Mouse (Mus musculus): ENCODE measurements around the gene Rpl6. TPM values are rescaled to one million over a fixed set of nuclear protein-coding genes. Genes with fewer than 3 reads are reported as not detected.

Rpl6 gene
- total RNA-seq, 2 experiments from 2014 or later, result 415 TPM

DNA sequence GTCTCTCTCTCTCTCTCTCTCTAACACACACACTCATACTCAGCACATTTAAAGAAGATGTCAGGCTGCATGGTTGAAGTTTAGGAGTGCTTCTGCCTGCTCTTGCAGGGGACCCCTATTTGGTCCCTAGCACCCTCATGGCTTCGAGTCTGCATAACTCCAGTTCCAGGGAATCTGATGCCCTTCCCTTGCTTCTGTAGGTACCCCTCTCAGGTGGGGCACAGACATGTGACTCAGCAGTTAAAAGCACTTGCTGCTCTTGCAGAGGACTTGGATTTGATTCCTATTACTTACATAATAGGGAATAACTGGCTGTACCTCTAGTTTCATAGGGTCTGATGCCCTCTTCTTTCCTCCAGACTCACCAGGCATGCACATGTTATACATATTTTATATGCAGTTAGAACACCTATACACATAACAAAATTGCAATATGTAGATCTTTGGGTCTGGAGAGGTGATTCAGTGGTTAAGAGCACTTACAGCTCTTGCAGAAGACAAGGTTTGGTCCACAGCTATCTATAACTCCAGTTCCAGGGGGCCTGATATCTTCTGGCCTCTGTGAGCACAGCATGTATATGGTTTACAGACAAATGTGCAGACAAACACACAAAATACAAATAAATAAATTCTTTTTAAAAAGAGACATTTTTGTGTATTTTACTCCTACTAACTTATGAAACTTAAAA, 39.5 kb downstream of the Rpl6 start:
- DNase-seq (ENCODE audit: low spot score in 2 of 2), result no peak
- intact Hi-C loops (cut with DNase I), result no loop called here

DNA sequence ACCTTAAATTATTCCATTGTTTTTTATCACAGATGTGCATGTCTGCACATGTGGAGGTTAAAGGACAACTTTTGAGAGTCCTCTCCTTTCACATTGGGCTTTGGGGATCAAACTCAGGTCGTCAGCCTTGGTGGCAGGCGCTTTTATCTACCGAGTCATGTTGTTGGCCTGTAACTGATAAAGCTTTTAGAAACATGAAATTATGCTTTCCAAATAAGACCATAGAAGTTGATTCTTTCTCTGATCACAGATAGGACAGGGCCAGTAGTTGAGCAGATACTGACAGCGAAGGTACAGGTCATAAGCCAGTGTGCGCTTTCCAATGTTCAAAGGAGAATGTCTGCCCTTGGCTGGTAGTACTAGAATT, 40.1 kb downstream of the Rpl6 start:
- intact Hi-C loops (cut with DNase I), result no loop called here
- DNase-seq (ENCODE audit: low spot score in 2 of 2), result no peak

DNA sequence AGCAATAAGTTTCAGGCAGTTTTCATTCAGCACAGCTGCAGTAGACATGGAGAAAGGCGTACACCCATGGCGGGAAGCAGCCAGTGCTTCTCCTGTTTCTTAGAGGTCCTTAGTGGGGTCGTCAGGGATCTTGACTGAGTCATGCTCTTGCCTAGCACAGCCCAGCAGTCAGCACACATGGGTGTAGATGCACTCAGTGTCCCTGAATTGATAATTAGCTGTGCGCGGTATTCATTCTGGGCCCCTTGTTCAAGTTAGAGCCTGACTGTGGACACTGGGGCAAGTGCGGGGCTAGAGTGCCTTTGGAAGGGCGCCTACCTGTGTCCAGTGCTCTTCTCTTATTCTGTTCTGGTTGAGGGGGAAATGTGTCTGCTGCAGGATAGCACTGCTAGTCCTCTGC, 40.9 kb downstream of the Rpl6 start:
- intact Hi-C loops (cut with DNase I), result no loop called here
- DNase-seq (ENCODE audit: low spot score in 2 of 2), result no peak

DNA sequence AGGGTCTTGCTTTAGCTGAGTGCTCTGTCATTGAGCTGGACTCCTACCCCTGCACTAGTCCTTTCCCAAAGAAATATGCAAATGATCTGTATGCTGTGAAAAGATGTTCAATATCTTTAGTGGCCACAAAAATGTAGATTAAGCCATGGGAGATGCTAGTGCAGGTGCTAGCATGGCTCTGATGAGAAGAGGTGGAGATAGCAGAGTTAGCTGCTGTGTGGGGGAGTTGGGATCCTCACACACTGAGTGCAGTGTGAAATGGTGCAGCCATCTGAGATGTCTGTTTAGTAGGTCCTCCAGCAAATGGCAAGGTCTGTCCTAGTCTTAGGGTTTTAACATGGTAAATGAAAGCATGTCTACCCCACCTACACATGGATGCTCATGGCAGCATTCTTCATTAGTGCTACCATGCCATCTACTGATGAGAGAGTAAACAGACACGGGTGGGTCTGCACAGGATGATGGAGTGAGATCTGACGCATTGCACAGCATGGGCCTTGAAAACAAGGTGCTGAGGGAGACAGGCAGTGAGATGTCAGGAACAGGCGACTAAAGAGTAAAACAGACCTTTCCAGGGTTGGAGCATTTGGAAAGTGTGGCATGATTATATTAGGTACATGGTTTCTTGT, 44.6 kb downstream of the Rpl6 start:
- intact Hi-C loops (cut with DNase I), result no loop called here
- DNase-seq (ENCODE audit: low spot score in 2 of 2), result peak in 1 of 2 experiments; percentile 59

DNA sequence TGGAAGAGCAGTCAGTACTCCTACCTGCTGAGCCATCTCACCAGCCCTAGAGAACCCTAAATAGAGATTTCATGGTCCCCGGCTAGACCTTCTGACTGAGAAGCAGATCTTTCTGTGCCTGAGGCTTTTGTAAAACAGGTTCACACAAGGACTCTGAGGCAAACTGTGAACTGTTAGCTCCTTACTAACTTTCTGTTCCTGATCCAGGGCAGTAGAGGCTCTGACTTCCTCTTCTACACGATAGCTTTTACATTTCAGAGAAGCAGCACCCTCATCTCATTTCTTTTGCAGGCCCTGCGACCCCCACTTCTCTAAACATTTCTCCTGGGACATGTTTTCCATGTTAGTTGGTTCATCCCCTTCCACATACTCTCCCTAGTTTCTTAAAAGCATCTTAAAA, 45.4 kb downstream of the Rpl6 start:
- no peak for DNase-seq (ENCODE audit: low spot score in 2 of 2)
- intact Hi-C loops (cut with DNase I), result no loop called here

DNA sequence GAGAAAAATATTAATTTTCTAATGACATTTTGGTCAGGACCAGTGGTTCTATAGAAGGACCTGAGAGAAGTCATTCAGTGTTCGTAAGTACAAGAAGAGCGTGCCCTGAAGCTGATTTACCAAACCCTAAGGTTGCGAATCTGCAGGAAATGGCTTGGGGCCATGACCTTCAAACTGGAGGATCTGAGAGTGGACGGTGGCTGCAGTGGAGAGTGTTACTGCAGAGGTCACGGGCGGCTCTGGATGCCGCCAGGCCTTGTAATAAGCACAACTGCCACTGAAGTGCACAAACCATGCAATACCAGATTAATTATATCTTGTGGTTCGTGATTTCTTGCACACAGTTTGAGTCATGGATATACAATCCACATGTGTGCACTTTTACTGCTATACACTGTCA, 47.5 kb downstream of the Rpl6 start:
- intact Hi-C loops (cut with DNase I), result no loop called here
- no peak for DNase-seq (ENCODE audit: low spot score in 2 of 2)

DNA sequence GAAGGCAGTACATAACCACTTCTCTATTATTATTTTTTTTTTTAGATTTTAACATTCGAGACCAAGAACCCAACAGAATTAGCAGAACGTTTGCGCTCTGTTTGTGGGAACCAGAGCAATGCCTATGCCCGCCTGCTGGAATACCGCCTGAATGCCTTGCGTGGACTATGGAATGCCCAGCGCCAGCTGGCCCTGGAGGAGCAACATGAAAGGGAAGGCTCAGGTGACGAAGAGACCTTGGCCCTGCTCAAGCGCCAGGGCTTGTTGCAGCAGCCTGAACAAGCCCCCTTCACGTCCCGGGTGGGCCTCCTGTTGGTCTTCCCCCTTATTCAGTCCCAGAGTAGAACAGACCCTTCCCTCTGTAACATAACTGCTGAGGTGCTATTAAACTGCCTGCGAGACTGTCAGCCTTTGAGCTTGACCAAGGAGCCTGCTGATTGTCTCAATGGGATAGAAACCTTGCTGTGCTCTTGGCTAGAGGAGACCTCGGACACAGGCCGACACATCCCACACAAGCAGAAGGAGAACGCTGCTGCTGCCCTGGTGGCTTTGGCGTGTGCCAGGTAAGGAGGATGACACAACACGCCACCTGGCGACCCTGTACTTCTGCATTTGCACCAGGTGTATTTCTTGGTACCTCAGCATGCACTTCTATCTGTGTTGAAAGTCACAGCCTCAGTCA, 49.7 kb downstream of the Rpl6 start:
- intact Hi-C loops (cut with DNase I), result no loop called here
- no peak for DNase-seq (ENCODE audit: low spot score in 2 of 2)

DNA sequence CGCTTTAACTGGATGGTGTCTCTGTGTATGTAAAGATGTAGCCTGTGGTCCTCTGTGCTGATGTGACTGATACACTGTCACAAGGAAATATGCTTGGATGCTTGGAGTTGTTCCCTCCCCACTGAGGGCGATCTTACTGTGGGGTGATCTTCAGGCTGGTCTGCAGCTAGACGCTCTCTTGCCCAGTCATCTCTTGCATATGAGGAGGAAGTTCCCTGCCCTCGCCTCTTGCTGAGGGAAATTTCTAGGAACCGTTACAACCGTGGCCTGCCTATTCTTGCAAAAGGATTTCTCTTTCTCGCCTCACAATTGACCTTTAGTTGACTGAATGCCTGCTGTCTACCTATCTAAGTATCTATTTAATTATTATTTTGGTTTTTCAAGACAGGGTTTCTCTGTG, 50.7 kb downstream of the Rpl6 start:
- intact Hi-C loops (cut with DNase I), result no loop called here
- DNase-seq (ENCODE audit: low spot score in 2 of 2), result no peak

Other genes starting within 250 kb of the Rpl6 start
- 100 to 1,000 TPM; 314 to 322 TPM for gene Rph3a, start 194.4 kb upstream of the Rpl6 start, total RNA-seq (2021)
- 10 to 100 TPM; 91.0 to 91.6 TPM for gene Ptpn11, start 13.1 kb upstream of the Rpl6 start, total RNA-seq (2021)
- gene Hectd4, start 15.7 kb downstream of the Rpl6 start, total RNA-seq (2021), result 100 to 1,000 TPM; 183 to 193 TPM
- 10 to 100 TPM; 82.1 to 83.6 TPM for gene Trafd1, start 181.2 kb downstream of the Rpl6 start, total RNA-seq (2021)
- gene Naa25, start 193.5 kb downstream of the Rpl6 start, total RNA-seq (2021), result 10 to 100 TPM; 40.7 to 45.8 TPM
- gene Tmem116, start 247.4 kb downstream of the Rpl6 start, total RNA-seq (2021), result 1 to 10 TPM; 8.2 to 9.1 TPM
- gene Erp29, start 248.0 kb downstream of the Rpl6 start, total RNA-seq (2021), result 100 to 1,000 TPM; 145 to 151 TPM